Mouse (Mus musculus) kidney, postnatal 4 days (tissue): Measurements from ENCODE around the gene Dguok.

Experiments used
- DNase-seq, 2 experiments: peaks; one replicate each; pipeline ENCODE4 v3.0.0; 2021; ENCODE audit warnings: mixed read lengths in 2 of 2

Gene Dguok

DNA sequence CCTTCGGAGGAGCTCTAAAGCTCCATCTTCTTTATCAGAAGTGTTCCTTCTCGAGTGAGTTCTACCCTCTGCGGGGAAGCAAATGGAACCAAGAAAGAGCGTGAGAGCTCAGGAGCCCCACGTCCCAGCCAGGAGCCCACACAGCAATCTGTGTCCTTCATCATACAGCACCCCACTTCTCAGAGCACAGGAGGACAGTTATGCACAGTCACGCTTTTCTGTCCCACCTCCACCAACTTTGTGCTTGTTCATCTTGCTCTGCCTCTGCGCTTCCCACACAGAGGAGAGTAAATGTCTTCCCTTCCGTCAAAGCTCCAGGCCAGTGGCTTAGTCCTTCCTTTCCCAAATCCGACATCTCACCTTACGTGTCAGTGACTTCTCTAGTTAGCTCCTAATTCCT lies 7.7 kb downstream of the Dguok start:
- no peak for DNase-seq

DNA sequence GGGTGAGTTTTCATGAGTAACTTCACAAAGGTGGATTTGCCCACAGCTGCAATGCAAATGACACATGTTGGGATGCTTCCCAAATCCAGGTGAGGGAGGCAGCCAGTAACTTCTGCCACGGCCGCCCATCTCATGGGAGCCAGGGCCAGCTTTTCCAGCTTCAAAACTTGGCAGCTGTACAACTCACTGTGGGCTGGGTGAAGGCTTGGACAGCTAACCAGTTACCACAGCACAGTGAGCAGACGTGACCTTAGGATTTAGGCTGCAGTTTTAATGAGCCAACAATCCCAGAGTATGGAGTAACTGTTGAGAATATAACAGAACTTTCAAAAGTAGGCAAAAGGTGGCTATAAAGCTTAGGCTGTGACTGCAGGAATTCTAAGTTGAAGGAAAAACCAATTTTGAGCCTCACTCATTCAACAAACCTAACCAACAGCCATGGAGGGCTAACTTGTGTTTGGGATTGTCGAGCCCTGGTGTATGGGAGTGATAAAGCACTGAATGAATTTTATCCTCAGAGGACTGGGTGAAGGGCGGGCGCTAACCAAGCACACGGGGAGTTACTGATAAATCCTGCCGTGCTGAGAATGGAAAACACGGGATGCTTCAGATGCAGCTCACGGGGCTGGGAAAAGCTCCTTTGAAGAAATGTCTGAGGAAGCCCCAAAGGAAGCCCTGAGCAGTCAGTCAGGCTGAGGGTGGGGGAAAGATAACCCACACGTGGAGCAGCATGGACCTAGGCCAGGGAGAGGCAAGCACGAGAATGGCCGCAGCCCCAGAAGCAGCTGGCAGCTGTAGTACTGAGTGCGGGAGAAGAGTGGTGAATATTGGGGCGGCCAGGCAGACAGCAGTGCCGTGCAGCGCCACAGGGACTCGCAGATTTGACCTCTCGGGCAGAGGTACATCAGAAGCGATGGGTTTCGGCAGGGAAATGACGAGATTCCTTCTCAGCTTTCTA lies 9.7 kb downstream of the Dguok start:
- no peak for DNase-seq

DNA sequence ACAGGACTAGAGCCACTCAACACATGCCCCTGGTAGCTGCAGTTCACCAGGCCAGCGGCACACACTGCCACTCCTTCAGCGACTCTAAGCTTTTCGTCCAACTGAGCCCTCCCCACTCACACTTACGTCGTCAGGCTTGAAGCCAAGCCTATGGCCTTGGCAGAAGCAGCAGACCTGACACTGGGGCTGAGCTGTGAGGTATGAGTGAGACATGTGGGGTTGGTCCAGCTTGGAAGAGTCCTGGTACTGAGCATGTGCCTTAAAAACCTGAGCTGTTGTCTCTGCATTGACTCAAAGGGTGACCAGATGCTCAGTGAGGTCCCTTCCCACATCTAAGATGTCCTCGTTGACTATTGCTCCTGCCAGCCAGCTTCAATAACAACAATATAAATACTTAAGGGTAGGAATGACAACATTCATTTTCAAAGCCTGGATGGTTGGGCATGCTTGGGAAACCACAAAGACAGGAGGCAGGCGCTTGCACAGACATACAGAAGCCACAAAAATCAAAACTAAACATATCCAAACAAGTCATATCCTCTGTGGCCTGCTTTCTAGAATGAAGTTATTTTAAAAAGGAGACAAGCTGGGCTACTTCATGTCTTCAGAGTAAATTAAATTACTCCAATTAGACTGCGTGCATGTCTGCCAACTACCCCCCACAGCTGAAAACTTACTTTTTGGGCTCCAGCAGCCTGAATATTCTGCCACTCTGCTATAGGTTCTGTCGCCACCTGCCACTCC lies 10.6 kb downstream of the Dguok start:
- no peak for DNase-seq

DNA sequence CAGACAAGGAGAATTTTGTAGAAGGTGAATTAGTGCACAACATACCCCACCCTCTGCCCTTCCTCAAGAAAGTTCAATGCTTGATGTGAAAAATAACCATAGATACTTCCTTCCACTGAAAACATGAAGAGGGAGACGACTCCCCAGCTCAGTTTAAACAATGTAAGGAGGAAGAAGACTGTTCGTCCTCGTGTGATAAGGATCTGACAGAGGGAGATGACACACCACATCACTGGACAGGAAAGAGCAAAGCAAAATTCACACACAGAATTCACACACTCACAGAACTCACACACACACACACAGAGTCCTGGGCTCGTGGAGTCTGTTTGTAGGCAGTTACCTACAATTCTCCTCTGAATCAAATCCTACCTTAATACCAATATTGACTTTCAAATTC lies 16.1 kb downstream of the Dguok start:
- DNase-seq: no peak

DNA sequence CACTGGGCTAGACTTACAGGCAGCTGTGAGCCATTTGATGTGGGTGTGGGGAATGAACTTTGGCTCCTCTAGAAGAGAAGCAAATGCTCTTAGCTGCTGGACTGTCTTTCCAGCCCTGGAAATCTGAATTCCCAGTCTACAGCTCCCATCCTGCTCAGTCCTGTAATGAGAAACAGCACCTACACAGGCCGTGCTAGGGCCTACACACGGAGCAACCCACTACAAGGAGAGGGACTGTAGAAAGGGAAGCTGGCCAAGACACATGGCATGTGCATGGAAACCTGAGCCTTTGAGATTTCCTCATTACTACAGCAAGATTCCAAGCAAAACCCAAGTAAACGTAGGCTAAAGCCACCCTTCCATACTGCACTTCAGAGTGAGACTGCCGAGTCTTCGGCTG lies 18.6 kb downstream of the Dguok start:
- no peak for DNase-seq

DNA sequence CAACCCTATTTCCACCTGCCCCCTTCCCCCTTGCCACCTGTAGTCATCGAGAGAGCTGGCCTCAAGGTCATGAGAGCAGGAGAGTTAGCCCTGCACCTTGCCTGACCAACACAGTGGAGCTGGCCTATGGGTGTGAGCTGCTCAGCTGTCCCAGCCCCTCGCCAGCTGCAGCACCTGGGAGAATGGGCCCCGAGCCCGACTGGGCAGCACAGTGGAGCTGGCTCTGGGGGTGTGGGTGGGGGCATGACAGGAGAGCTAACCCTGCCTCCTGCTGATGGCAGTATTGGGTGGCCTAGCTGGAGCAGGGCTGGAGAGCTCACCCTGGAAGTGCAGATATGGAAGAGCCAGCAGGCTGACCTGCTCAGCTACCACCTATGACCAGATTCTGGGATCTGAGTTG lies 19.5 kb downstream of the Dguok start:
- no peak for DNase-seq

DNA sequence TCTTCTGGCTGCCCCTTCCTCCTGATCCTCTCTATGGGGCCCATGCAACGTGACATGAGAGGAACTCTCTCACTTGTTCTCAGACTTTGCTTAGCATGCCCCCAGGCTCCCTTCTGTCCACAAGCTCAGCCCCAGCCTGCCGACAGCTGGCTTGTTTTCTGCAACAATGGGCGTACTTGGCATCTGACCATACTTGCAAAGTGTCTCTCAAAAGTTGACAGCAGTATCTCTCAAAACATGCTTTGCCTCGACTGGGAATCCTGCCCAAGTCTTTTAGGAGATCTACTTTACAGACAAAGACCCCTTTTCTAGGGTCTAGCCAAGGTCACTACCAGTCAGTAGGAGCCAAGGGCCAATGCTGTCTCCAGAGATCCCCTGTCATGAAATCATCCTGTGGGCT lies 20.9 kb downstream of the Dguok start:
- no peak for DNase-seq

DNA sequence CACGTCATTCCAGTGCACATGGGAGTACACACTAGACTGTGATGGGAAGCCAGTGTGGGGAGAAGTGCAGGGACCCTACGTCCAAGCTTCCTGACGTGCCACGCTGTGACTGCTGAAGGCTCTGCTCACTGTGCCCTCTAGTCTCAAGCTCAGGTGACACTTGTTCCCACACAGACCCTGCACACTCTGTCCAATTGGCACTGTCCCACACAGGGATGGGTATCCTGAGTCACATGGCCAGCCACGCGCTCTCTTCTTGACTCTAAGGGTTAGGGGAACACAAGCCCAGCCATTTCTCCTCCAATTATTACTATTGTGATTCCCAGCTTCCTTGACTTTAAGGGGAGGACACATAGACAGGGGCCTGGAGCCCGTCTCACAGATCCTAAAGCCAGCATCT lies 23.0 kb downstream of the Dguok start:
- DNase-seq: no peak

DNA sequence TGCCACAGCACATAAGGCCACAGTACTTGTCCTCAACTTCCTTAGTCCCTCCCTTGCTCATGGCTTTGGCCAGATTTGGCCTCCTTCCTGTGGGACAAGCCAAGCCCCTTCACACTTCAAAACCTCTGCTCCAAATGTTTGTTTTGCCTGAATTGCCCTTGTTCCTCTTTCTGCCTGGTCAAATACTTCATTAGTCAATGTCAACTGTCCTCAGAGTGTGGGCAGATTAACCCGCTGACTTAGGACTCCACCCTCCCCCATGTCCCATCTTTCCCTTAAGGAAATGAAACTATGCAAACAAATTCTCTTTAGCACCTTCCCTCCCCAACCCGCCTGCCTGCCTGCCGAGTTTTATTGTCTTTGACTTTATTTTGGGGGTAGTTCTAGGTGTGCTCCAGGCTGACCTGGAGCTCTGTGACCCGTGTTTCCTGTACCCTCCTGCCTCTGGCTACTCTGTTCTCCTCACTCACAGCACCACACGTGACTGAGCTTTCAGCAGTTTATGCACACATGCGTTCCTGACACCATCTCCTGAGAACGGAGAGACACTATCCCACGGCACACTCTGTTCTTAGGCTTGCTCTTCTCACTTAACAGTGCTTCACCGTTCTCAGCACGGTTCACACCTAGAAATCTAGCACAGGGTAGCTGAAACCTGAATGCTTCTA lies 24.2 kb downstream of the Dguok start:
- peak in 1 of 2 experiments; percentile 43 for DNase-seq

DNA sequence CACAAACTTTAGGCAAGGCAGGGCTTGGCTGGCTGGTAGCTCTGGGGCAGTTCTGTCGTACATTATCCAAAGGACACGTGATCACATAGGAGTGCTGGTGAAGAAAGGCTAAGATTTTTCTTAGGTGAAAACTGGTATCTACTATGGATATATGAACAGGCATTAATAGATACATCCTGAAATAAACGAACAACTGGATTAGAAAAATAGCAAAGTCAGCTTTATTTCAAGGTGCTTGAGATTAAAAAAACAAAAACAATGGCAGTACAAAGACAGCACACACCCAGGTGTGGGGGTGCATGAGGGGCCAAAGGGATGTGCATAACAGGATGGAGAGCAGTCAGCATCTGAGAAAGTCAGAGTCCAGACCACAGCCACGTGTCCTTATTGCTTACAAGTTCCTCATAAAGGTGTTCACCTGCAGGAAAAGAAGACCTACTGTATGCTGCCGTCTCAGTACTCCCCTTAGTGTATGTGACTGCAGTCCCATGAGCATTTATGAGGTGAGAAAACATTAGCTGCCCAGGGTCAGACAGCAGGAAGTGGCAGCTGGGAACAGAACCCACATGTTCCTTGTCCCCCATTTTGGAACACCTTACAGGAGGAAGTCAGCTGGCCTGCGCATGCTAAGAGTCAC lies 26.6 kb downstream of the Dguok start:
- DNase-seq: no peak

DNA sequence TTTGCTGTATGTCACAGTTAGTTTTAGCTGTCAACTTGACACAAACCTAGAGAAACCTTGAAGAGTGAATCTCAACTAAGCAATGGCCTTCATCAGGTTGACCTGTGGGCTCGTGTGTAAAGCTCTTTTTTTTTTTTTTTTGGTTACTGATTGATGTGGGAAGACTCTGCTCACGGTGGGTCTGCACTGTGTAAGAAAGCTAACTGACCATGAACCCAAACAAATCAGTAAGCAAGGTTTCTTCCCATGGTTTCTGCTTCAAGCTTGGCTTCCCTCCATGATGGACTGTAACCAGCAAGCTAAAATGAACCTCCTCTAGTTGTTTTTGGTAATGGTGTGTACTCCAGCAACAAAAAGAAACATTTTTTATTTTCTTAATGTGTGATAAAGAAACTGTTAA lies 27.6 kb downstream of the Dguok start:
- no peak for DNase-seq

DNA sequence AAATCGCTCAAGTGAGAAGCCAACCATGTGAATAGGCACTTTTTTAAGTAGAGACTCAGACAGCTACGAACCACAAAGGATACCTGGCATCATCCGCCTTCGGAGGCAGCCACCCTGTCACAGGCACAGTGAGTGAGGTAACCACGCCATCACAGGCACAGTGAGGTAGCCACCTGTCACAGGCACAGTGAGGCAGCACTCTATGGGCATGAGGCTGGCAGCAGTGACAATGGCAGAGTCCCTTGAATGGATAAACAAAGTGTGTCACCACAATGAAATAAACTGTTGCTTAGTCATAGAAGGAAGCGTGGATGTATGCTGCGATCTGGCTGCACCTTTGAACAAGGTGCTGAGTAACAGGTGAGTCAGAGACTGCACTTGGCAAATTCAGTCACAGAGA lies 28.1 kb downstream of the Dguok start:
- no peak for DNase-seq

DNA sequence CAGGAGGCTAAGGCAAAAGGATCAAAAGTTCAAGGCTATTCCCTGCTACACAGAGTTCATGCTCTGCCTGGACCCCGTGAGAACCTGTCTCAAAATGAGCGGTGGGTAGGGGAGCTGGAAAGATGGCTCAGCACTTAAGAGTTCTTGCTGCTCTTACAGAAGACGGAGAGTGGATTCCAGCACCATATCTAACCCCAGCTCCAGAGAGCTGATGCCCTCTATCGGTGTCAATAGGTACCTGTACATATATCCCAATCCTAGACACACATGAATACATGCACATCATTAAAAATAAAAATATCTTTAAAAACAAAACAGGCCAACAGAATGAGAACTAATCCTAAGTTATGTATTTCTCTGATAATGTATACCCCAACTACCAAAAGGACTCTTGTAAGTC lies 28.6 kb downstream of the Dguok start:
- no peak for DNase-seq

DNA sequence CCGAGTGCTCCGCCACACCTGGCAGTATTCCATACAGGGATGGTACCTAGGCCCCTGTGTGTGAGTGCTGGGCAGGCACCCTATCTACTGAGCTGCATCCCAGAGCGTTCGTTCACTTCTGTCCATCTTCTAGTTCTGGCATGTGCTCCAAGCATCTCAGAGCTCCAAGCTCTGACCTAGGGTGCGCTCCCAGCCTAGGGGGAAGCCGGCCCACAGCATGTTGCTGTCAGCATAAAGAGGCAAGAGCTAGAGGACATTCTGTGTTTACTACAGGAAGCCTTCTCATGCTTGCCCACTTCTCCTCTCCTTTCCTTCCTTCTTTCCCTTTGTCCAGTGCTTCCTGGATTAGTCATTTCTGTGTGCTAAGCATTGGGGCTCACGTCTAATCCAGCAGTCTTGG lies 31.3 kb downstream of the Dguok start:
- no peak for DNase-seq

DNA sequence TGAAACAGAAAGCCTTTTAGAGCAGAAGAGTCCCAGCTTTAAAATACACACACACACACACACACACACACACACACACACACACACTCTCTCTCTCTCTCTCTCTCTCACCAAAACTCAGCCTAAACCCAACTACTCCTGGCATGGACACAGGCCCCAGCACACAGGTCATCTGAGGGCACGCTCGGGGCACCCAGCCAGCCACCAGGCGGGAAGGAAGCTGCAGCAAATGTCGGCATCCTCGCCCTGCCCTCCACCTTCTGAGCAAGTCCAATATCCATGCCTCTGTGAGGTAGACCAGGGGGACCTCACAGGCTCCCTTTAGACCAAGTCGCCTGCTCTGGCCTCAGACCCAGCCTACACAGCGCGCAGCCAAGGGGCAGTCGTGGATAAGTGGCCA lies 33.5 kb downstream of the Dguok start:
- DNase-seq: peak; percentile 55 to 68

DNA sequence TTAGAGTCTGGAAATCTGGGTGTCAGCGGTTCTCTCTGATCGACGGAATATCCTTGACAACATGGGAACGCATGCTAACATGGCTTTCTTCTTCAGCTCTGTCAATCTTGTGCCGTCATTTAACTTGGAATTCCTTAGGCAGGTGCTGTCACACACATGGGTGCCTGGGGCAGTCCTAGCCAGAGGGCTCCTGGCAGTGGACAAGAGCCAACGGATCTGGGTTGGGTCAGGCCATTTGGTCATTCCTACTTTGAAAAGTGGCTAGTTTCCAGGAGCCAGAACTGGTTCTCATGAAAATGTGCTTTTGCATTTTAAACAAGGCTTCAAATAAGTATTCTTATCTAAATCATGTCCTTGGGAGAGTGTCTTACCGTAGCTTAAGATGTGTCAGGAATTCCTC lies 35.0 kb downstream of the Dguok start:
- DNase-seq: no peak

DNA sequence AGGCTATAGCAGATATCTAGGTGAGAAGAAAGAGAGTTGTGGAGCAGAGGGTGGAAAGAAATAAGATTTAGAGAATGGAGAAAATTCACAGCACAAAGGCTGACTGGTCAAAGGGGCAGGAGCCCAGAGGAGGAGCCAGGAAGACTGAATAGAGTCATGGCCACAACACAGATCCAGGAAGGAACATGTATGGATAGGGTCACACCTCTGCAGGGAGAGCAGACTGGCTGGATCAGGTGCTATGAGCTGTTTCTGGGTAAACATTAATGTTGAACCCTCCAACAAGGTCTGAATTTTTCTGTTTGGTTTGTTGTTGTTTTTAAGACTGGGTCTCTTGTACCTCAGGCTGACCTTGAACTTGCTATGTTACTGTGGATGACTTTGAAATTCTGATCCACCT lies 42.8 kb downstream of the Dguok start:
- no peak for DNase-seq

DNA sequence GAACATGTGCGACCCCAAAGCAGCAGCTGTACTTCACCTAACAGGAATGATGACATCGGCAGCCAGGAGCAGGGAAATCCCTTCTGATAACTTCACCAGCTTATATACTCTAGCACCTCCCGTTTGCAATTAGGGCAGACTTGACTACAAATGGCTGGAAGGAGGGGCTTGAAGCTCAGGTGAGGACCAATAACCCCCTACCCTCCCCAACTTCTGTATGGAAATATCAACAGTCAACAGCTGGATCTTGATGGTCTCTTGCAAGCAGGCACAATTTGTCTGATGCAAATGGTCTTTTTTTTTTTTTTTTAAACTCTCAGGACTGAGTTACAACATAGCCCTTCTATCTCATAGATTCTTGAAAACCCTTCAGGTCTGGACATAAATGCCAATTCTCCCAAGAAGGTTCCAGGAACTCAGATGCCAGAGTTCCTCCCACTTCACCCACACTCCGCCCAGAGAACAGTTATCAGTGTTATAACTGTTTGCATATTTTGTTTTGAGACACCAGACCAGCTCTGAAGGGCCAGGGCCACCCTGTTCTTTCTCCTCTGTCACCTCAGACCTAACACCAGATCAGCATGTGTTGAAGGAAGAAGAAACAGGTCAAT lies 47.6 kb downstream of the Dguok start, which contains the start of gene Tet3:
TSS of gene Tet3 (minus strand) at position 51 of the 611 bp plus-strand sequence.
- DNase-seq: no peak

DNA sequence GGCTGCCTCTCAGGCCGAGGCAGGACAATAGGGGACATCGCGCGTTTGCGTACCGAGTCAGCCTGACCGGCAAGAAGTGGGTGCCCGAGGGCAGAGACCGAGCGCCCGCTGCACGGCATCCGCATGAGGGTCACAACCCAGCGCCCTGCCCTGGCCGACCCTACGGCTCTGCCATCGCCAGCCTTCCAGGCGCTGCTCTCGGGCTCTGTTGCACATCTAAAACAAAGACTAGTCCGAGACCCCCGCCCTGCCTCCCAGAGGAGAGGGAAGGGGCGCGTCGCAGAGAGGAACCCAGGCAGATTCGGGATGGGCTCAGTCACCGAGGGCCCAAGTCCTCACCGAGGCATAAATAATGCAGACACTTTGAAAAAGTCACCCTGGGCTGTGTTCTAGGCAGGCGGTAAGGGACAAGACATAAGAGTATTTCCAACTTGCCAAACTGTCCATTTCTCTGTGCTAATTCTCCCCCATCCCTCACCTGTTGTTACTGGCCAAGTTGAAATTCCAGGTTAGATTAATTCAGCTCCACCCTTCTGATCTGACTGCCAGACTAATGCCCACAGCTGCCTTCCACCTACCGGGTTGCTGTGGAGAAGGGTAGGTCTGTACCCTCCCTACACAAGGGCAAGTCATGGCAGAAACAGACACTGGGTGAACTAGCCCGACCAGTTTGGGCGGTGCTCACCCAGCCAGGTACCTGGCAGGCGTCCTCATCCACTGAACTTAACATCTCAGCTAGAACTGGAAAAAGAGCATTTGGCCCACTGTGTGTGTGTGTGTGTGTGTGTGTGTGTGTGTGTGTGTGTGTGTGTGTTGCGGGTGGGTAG lies 49.6 kb downstream of the Dguok start:
- DNase-seq: peak; percentile 63 to 74

DNA sequence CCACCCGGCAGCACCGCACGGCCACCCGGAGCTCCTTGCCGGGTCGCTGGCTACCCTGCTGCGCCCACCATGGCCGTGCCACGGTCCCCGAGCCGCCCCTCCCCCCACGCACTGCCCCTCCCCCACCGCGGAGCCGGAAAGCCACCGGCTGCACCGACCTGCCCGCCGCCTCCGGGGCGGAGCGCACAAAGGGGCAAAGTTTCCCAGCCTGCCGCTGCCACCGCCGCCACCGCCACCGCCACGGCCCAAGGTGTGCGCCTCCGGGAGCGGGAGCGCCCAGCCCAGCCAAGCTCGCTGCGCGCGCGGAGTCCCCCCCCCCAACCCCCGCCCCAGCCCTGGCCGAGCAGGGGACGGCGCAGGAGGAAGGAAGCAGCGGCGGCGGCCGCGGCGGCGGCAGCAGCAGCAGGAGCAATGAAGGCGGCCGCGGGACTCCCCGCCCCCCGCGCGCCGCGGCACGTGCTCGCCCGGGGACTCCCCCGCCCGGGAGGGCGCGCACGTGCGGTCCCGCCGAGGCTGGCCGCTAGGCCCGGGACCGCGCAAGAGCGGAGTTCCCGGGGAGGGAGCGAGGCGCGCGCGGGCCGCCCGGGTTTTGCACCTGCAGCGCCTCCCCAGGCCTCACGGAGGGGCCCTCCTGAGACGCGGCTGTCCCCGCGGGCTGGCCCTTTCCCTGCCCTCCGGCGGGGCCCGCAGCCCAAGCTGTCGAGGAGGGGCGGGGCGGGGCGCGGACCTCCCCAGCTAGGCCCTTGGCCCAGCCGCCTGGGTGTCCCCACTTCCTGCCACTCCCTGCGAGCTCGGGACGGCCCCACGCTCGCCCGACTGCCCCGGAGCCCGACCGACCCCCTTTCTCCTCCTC lies 50.4 kb downstream of the Dguok start:
- peak; percentile 79 to 89 for DNase-seq
